Mouse (Mus musculus) olfactory bulb, adult 2 months (tissue): ENCODE measurements at regions not wholly inside any gene's neighbourhood (a gene's known extent, or its start where the extent isn't known, plus 50 kb on each side); places are given as distances from the start of the nearest gene placed in this dataset.

Experiments
- CTCF ChIP-seq: fragments of 200-500 bp; IDR thresholded peaks from 2 replicates; pipeline ENCODE4 v1.5.1; 2012; ENCODE audit warnings: low read depth, mild to moderate bottlenecking, low read length, moderate library complexity; ENCODE audit not compliant: insufficient read depth
- POLR2A ChIP-seq: fragments of 200-500 bp; IDR thresholded peaks from 2 replicates; pipeline ENCODE4 v1.6.1; 2012; ENCODE audit warnings: mild to moderate bottlenecking, low read depth, low read length, moderate library complexity; ENCODE audit not compliant: insufficient read depth

GRCm38 (mm10) chr1:120683532-120684245, 81.5 kb downstream of the En1 start:
- no peak for TF ChIP-seq CTCF
- no peak for TF ChIP-seq POLR2A
